Mouse (Mus musculus): ENCODE data around the gene Mmp9. TPM values are rescaled to one million over a fixed set of nuclear protein-coding genes. Genes with fewer than 3 reads are reported as not detected.

Gene Mmp9
- polyA plus RNA-seq, 1 experiment from 2014 or later = 17.2 TPM

- Histone ChIP-seq H3K27me3 (ENCODE audit: insufficient read depth, low read length) (no peaks in the 10 kb centered on the region), H3K4me3 (ENCODE audit: low read depth, low read length) (no peak overlapping the region), H3K9me3 (ENCODE audit: low read length) (no peaks in the 10 kb centered on the region), H3K4me1 (ENCODE audit: insufficient read depth) (no peaks in the 10 kb centered on the region), H3K9ac (replicated peaks) (no peak overlapping the region), H3K27ac (ENCODE audit: low read depth) (no peak overlapping the region), H3K4me2 (ENCODE audit: low read depth, low read length) (no peak overlapping the region), H3K36me3 (replicated peaks; ENCODE audit: insufficient read depth, low read length) (no peaks in the 10 kb centered on the region)
- no peak for ATAC-seq
- DNase-seq = peak; percentile 65
- 26% methylated on average over 7 of the region's 7 CpGs for WGBS (ENCODE audit: insufficient replicate concordance)
- TF ChIP-seq EP300 (IDR thresholded peaks at IDR 0.05; ENCODE audit: low read depth) (no peak), CTCF (IDR thresholded peaks at IDR 0.05; ENCODE audit: low read depth) (no peak)
These were observed 39.2 kb downstream of the Mmp9 start for GRCm38 (mm10) chr2:164979749-164980148.

- Histone ChIP-seq H3K4me3 (ENCODE audit: low read depth, low read length) (no peak overlapping the region), H3K9ac (replicated peaks) (no peak overlapping the region), H3K27ac (ENCODE audit: low read depth) (no peak overlapping the region), H3K4me2 (ENCODE audit: low read depth, low read length) (no peak overlapping the region), H3K9me3 (ENCODE audit: low read length) (no peaks in the 10 kb centered on the region), H3K36me3 (replicated peaks; ENCODE audit: insufficient read depth, low read length) (no peaks in the 10 kb centered on the region), H3K4me1 (ENCODE audit: insufficient read depth) (no peaks in the 10 kb centered on the region), H3K27me3 (ENCODE audit: insufficient read depth, low read length) (no peaks in the 10 kb centered on the region)
- ATAC-seq = no peak
- WGBS (ENCODE audit: insufficient replicate concordance) = 74% methylated on average over 6 of the region's 6 CpGs
- TF ChIP-seq EP300 (IDR thresholded peaks at IDR 0.05; ENCODE audit: low read depth) (no peak), CTCF (IDR thresholded peaks at IDR 0.05; ENCODE audit: low read depth) (no peak)
- DNase-seq = no peak
These were observed 45.4 kb downstream of the Mmp9 start for GRCm38 (mm10) chr2:164985962-164986361.

- DNase-seq (no peak), ATAC-seq (no peak)
- Histone ChIP-seq H3K27me3 (ENCODE audit: insufficient read depth, low read length) (no peaks in the 10 kb centered on the region), H3K36me3 (replicated peaks; ENCODE audit: insufficient read depth, low read length) (no peaks in the 10 kb centered on the region), H3K9me3 (ENCODE audit: low read length) (no peaks in the 10 kb centered on the region), H3K4me1 (ENCODE audit: insufficient read depth) (no peaks in the 10 kb centered on the region), H3K27ac (ENCODE audit: low read depth) (no peak overlapping the region), H3K4me2 (ENCODE audit: low read depth, low read length) (no peak overlapping the region), H3K9ac (replicated peaks) (no peak overlapping the region), H3K4me3 (ENCODE audit: low read depth, low read length) (no peak overlapping the region)
- WGBS (ENCODE audit: insufficient replicate concordance) = 73% methylated on average over 14 of the region's 14 CpGs
- TF ChIP-seq EP300 (IDR thresholded peaks at IDR 0.05; ENCODE audit: low read depth) (no peak), CTCF (IDR thresholded peaks at IDR 0.05; ENCODE audit: low read depth) (no peak)
These were observed 45.9 kb downstream of the Mmp9 start for GRCm38 (mm10) chr2:164986371-164987027.

- TF ChIP-seq CTCF (IDR thresholded peaks at IDR 0.05; ENCODE audit: low read depth) = no peak
- TF ChIP-seq EP300 (IDR thresholded peaks at IDR 0.05; ENCODE audit: low read depth) = no peak
- ATAC-seq (no peak), DNase-seq (no peak)
- Histone ChIP-seq H3K27ac (ENCODE audit: low read depth) (no peak overlapping the region), H3K9me3 (ENCODE audit: low read length) (no peaks in the 10 kb centered on the region), H3K4me1 (ENCODE audit: insufficient read depth) (no peaks in the 10 kb centered on the region), H3K36me3 (replicated peaks; ENCODE audit: insufficient read depth, low read length) (no peaks in the 10 kb centered on the region), H3K4me2 (ENCODE audit: low read depth, low read length) (0 out of 2 replicates have a peak overlapping the region, but pooled peaks have one; percentile 13), H3K4me3 (ENCODE audit: low read depth, low read length) (no peak overlapping the region), H3K9ac (replicated peaks) (no peak overlapping the region), H3K27me3 (ENCODE audit: insufficient read depth, low read length) (no peaks in the 10 kb centered on the region)
- WGBS (ENCODE audit: insufficient replicate concordance) = 39% methylated on average over 11 of the region's 13 CpGs
These were observed 48.2 kb downstream of the Mmp9 start for GRCm38 (mm10) chr2:164988777-164989176.

- 0 out of 2 replicates have a peak, but pooled peaks cover 8% of the 10 kb centered on the region for H3K27me3 ChIP-seq (ENCODE audit: insufficient read depth, low read length)
- TF ChIP-seq EP300 (IDR thresholded peaks at IDR 0.05; ENCODE audit: low read depth) = no peak
- TF ChIP-seq CTCF (IDR thresholded peaks at IDR 0.05; ENCODE audit: low read depth) = no peak
- DNase-seq = no peak
- H3K4me2 ChIP-seq (ENCODE audit: low read depth, low read length) = no peak overlapping the region
- no peak overlapping the region for H3K4me3 ChIP-seq (ENCODE audit: low read depth, low read length)
- ATAC-seq = no peak
- no peak overlapping the region for H3K27ac ChIP-seq (ENCODE audit: low read depth)
- no peaks in the 10 kb centered on the region for H3K9me3 ChIP-seq (ENCODE audit: low read length)
- no peaks in the 10 kb centered on the region for H3K4me1 ChIP-seq (ENCODE audit: insufficient read depth)
- H3K9ac ChIP-seq (replicated peaks) = no peak overlapping the region
- H3K36me3 ChIP-seq (replicated peaks; ENCODE audit: insufficient read depth, low read length) = no peaks in the 10 kb centered on the region
- 68% methylated on average over 3 of the region's 3 CpGs for WGBS (ENCODE audit: insufficient replicate concordance)
These were observed 50.5 kb downstream of the Mmp9 start for GRCm38 (mm10) chr2:164991111-164991510.

GRCm38 (mm10) chr2:164991808-164992207, 51.2 kb downstream of the Mmp9 start:
- H3K9ac ChIP-seq (replicated peaks) = no peak overlapping the region
- DNase-seq (no peak), ATAC-seq (no peak)
- no peak overlapping the region for H3K4me3 ChIP-seq (ENCODE audit: low read depth, low read length)
- H3K27ac ChIP-seq (ENCODE audit: low read depth) = no peak overlapping the region
- no peaks in the 10 kb centered on the region for H3K9me3 ChIP-seq (ENCODE audit: low read length)
- H3K36me3 ChIP-seq (replicated peaks; ENCODE audit: insufficient read depth, low read length) = no peaks in the 10 kb centered on the region
- no peaks in the 10 kb centered on the region for H3K4me1 ChIP-seq (ENCODE audit: insufficient read depth)
- TF ChIP-seq EP300 (IDR thresholded peaks at IDR 0.05; ENCODE audit: low read depth) (no peak), CTCF (IDR thresholded peaks at IDR 0.05; ENCODE audit: low read depth) (no peak)
- H3K4me2 ChIP-seq (ENCODE audit: low read depth, low read length) = no peak overlapping the region
- H3K27me3 ChIP-seq (ENCODE audit: insufficient read depth, low read length) = peaks cover 14% of the 10 kb centered on the region
- WGBS (ENCODE audit: insufficient replicate concordance) = 31% methylated on average over 10 of the region's 10 CpGs
